Mouse (Mus musculus): ENCODE measurements around the gene Gzmm.

The Gzmm gene

DNA sequence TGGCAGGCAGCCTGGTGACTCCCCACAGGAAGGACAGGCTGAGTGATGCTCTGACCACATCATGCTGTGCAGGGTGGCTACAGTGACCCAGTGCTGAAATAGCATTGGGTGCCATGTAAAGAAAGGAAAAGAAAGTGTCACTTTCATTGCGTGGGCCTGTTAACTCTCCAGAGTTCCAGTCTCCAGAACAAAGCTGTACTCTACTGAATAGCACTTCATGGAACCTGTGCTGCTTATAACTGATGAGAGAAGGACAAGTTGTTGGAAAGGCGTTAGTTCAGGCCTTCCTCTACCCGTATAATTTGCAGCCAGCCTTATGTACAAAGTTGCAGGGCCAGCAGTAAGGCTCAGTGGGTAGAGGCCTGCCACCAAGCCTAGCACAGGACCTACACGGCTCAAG is at the start of gene Gzmm:
Gene Gzmm (plus strand): TSS at position 301 of the 400 bp plus-strand sequence.
- no peak for DNase-seq

DNA sequence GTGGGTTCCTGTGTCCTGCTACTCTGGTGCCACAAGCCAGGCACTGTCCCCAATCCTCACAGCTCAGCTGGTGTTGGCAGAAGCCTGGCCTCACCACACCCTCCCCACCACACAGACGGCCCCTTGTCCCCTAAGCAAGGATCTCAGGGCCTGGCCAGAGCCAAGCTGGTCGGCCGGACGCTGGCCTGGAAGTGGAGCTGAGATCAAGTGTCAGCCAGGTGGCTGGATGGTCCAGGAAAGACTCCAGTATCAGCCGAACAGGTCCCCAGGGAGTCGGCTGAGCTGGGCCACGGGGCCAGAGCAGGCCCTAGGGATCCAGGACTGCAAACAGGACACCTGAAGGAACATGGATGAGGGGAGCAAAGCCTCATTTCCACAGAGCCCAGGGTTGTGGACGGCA is 43.1 kb upstream of the Gzmm start, which contains the start of gene Odf3l2:
Gene Odf3l2 (minus strand): TSS at position 28 of the 400 bp plus-strand sequence.
- DNase-seq: no peak

DNA sequence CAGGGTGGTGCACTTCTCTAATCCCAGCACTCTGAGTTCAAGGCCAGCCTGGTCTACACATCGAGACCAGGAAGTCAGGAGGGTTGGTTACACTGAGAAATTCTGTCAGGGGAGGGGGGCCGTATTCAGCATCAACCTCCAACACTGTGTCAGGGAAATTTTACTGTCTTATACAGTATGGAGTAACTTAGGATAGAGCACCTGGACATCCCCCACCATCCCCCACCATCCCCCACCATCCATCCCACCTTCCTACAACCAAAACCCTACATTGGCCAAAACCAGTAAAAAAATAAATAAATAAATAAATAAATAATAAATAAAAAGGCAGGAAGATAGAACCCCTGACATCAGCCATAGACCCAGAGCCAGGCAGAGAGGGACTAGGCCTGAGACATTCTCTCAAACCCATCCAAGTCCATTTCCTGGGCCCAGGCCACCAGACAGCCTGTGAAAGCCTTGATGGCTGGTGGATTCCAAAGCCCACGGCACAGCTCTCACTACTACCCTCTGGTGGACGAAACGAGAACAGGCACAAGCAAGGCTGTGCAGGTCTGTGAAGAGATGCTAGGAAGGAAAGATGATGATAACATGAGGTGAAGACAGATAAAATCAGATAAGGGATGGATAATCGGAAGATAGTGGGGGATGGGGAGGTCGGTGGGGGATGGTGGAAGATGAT is 39.6 kb upstream of the Gzmm start:
- peak; percentile 73 for DNase-seq

DNA sequence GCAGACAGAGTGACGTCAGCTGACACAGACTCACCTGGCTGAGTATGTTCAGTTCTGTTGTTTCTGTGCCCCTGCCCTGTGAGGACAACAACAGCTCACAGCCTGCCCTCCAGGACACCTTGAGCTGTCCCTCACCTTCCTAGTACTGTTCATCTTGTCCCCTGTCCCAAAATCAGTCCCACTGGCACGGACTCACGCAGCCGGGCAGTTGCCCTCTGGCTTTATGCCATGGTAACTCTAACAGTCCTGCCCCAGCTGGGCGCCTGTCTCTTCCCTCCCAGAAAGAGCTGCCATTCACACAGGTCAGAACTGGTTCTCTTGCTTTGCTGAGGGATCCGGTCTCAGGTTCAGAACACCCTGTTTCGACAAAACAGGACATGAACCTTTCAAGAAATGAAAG is 36.0 kb upstream of the Gzmm start:
- DNase-seq: no peak

DNA sequence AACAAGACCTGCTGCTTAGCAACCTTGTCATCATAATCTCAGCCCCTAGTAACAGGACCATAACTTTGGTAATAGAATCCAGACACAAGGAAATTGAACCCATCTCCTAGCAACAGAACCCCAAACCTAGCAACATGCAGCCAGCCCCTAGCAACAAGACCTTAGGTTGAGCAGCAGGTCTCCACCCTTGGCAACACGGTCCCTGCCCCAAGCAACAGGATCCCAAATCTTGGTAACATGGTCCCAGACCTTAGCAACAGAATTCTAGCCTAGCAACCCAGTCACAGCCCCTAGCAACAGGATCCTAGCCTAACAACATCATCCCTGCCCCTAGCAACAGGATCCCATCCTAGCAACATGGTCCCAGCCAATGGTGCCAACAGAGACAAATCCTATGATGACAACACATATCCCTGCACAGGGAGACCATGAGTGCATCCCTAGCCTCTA is 33.8 kb upstream of the Gzmm start:
- no peak for DNase-seq

DNA sequence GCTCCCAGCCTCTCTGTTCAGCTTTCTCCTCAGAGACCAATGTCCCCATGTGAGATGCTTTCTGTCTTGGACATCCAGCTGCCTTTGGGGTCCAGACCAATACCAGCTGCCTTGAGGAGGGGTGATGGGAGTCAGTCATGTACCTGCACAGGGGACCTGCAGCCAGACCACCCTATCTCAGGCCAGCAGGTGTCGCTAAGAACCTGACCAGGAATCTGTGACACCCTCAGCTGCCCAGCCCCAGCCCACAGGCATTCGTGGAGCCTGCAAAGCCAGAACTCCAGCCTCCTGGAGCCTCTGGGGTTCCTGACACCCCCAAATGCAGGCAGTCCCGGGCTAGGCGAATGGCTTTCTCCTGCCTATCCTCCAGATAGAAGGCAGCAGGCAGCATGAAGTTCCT is 30.0 kb upstream of the Gzmm start:
- no peak for DNase-seq

DNA sequence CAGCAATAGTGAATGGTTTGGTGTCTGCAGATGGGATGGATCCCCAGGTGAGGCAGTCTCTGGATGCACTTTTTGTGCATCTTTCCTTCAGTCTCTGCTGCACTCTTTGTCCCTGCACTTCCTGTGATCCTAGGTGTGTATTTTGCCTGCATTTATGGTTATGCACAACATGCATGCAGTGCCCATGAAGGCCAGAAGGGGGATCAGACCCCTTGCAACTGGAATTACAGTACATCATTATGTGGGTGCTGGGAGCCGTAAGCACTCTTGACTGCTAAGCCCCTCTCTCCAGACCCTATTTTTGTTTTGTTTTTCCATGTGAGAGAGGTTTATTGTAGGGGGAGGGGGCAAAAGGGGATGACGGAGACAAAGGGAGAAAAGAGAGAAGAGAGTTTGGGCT is 28.5 kb upstream of the Gzmm start:
- DNase-seq: no peak

DNA sequence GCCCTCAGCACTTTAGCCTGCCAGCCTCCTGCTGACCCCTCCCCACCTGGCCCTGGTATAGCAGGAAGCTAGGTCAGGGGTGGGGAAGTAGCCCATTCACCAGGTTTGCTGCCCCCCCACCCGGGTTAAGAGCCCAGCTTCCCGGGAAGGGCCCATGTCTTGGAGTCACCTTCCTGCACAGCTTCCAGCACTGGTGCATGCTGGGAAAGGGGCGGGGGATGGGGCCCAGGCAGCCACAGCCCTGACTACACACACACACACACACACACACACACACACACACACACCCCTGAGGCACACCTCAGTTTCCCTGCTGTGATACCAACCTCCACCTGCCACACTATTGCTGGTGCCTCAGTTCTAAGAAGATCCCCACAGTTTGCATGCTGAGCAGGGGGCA is 27.0 kb upstream of the Gzmm start:
- no peak for DNase-seq

DNA sequence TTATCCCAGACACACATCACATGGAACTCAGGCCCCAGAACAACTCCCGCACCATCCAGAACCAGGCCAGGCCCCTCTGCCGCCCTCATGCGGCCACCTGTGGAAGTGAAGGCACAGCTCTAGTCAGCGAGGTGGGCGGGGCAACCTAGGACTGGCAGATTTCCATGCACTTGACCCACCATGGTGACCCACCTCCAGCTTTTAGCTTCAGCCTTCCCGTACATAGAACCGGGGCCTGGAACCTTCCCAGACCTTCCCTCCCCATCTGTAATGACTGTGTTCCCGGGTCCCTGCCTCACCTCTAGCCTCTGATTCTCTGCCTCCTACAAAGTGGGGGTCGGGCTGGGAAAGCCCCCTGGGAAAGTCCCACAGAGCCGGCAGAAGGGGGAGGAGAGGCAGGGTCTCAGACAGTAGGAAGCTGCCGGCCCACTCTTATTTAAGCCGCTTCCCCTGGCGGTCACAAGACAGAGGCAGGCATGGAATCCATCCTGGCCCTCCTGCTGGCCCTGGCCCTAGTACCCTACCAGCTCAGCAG is 24.6 kb upstream of the Gzmm start, which contains the start of gene Madcam1:
Gene Madcam1 (plus strand): TSS at position 429 of the 535 bp plus-strand sequence.
- peak; percentile 75 for DNase-seq

DNA sequence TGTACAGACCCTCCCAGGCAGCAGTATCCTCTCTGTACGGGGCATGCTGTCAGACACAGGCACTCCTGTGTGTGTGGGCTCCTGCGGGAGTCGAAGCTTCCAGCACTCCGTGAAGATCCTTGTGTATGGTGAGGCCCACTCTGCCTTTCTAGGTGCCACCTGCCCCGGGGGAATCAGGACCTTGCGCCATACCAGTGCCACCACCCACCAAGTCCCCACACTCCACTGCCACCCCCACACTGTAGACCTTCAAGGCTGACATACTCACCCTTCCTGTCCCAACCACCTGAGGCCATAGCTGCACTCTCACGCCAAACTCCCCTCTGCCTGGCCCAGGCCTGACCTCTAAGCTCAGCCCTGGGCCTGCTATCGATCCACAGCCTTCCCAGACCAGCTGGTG is 23.8 kb upstream of the Gzmm start:
- DNase-seq: no peak

DNA sequence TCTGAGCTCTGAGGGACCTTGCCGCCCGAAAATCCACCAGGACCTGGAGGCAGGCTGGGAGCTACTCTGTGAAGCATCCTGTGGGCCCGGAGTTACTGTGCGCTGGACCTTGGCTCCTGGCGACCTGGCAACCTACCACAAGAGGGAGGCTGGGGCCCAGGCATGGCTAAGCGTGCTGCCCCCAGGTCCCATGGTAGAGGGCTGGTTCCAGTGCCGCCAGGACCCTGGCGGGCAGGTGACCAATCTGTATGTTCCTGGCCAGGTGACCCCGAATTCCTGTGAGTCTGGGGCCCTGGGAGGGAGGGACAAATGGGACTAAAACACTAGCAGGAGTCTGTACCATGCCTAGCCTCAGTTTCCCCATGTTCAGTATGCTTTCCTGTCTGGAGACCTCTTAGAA is 22.3 kb upstream of the Gzmm start:
- no peak for DNase-seq

DNA sequence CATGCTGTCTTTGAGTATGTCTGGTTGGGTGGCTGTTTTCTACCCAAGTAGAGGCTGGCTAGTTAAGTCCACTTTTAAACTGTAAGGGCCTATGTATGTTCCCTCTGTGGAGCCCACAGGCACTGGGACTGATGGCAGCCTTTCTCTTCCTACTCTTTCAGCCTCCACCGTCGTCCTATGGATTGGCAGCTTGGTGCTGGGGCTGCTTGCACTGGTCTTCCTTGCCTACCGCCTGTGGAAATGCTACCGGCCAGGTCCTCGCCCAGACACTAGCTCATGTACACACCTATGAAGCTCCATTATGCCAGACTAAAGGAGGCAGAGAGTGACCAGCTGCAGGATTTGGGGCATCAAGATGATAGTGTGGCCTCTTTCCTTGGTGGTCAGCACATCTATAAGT is 20.7 kb upstream of the Gzmm start:
- no peak for DNase-seq

DNA sequence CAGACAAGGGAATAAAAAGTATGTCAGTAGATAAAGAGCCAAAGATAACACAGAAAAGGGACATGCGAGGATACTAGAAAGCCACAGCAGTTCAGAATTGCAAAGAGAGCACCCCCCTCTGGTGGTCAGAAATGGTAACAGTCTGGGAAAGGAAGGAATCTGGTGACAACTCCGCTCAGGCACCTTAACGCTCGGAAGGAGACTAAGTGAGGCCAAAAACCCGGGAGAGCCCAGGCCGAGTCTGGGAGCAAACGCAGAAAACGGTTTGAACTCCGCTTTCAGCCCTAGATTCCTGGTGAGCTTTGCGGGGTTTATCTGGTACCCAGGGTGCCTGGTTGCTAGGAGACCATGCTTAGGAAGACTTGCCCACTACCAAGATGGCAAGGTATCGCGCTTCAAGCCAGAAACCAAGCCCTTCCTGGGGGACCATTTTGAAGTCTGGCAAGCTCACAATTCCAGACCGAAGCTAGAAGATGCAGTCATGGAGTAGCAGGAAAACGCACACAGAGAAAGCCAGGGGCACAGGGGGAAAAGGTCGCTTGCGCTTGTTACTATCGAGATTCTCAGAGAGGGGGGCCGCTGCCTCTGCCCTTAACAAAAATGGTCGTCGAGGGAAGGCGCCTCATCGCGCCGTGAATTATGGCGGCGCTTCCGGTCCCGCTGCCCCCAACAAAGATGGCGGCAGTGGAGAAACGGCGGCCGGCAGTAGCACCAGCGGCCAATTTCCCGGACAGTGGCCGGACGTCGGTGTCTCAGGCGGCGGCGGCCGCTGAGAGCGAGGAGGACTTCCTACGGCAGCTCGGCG is 19.8 kb upstream of the Gzmm start, which contains the start of gene Tpgs1:
Gene Tpgs1 (plus strand): TSS at position 599 of the 805 bp plus-strand sequence.
- DNase-seq: peak; percentile 95

DNA sequence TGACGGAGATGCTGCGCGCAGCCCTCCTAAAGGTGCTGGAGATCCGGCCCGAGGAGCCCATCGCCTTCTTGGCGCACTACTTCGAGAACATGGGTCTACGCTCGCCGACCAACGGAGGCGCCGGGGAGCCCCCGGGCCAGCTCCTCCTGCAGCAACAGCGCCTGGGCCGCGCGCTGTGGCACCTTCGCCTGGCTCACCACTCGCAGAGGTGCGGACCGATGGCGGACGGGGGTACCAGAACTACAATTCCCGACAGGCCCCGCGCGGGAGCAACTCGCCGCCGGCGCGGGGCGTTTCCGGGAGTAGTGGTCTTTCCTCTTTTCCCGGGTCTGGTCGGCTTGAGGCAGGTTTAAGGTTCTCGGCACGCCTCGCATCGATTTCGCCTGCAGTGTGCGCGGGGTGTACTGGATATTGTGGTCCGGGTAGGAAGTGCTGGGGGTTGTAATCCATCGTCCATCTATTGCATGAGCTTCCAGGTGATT is 19.2 kb upstream of the Gzmm start:
- DNase-seq: peak; percentile 71

DNA sequence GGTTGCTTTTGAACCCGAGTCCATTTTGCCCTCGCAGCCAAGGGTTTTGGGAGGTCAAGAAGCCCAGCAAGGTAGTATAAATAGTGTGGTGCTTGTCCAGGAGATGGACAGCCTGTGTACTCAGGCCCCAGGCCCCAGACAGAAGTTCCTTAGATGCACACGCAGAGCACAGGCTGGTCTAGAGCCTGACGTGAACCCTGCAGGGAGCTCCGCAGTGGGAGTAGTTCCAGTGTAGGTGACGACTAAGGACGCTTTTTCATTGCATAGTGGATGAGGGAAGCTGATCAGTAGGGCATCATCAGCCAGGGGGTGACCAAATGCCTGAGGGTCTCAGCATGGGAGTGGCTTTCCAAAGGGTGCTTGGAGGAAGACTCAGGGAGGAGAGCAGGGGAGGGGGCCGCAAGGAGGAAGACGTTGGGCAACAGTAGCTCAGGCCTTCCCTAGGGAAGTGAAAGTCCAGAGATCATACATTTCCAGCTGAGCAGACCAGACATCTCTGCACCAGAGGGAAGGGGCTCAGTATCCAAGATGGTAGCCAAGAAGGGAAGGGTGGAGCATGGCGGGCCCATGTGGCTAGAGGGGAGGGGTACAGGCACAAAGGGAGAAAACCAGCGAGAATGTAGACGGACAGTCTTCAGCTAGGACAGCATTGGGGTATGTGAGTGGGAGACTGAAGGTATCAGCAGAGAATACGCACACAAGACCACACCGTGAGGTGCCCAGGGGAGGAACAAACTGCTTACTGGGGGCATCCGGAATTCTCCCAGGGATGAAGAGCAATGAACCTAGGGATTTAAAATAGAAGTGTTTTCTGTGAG is 18.5 kb upstream of the Gzmm start:
- DNase-seq: no peak

DNA sequence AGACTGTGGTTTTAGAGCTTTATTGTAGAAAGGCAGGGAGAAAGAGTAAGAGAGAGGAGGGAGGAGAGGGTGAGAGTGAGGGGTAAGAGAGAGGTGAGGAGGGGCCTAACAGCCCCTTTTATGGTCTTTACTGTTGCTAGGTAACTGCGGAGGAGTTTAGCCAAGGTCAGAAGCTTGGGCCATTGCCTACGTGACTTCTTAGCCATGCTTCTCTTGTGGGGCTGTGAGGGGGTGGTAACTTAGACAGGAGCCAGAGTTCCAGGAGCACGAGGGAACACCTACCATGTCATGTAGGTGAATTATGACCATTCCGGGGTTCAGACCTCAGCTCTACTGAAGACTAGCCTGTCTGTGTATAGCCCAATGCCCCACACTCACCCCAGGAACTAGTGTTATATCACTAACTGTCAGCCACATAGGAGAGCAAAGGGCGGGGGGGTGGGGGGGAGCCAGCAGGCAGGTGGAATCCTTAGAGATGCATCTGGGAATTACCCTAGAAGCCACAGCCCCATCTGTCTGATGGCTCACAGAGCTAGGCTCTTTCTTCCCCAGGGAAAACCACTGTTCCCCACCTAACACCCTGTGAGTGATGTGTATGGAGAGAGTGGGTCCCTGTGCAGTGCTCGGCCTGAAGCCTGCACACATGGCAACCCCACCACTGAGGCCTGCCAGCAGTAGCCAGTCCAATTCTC is 17.3 kb upstream of the Gzmm start:
- no peak for DNase-seq

DNA sequence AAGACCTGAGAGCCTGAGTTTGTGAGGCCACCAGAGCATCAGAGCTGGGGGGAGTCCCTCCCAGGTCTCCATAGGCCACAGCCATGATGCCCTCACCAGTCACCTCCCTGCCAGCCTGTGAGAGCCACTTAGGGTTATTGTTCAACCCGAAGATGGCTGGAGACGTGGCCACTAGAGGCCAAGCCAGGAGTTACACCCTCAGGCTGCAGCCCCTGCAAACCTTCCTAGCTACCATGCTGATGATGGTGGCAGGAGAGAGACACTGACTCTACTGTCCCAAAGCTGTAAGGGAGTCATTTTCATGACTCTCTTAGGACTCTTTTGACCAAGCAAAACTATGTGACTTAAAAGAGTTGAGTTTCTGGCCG is 16.7 kb upstream of the Gzmm start:
- DNase-seq: no peak

DNA sequence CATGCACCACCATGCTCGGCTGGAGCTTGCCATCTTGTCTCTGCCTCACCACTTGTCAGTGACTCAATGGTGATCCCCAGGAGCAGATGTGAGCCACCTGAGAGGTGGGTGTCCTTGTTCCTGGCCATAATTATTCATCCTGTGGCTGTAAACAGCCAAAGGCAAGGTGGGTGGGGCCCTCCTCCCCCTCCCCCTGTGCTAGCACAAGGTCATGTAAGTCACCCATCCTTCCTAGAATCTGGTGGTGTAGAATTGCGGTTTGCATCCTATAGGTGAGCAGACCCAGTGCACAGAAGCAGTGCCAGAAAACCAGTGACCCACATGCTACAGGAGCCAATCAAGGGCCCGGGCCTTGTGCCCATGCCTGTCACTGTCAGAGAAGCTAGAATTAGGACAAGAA is 15.8 kb upstream of the Gzmm start:
- no peak for DNase-seq

DNA sequence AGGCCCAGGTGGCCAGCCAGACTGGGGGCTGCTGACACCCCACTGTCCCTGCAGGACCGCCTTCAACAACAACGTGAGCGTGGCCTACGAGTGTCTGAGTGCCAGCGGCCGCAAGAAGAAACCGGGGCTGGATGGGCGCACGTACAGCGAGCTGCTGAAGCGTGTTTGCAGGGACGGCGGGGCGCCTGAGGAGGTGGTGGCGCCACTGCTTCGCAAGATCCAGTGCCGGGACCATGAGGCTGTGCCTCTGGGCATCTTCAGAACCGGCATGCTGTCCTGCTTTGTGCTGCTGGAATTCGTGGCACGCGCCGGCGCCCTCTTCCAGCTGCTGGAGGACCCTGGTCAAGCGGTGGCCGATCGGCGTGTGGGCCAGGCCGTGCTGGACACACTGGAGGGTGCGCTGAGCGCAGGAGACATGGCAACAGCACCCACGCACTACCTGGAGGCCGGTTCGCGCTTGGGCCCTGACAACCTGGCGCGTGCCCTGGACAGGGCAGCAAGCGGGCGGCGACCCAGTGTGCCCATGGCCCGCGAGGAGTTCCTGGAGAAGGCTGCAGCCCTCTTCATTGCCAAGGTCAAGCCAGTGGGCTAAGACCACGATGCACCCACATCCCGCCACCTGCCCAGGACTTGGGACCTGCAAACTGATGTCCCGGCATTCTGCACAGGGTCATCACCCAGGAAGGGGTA is 13.3 kb upstream of the Gzmm start:
- no peak for DNase-seq

DNA sequence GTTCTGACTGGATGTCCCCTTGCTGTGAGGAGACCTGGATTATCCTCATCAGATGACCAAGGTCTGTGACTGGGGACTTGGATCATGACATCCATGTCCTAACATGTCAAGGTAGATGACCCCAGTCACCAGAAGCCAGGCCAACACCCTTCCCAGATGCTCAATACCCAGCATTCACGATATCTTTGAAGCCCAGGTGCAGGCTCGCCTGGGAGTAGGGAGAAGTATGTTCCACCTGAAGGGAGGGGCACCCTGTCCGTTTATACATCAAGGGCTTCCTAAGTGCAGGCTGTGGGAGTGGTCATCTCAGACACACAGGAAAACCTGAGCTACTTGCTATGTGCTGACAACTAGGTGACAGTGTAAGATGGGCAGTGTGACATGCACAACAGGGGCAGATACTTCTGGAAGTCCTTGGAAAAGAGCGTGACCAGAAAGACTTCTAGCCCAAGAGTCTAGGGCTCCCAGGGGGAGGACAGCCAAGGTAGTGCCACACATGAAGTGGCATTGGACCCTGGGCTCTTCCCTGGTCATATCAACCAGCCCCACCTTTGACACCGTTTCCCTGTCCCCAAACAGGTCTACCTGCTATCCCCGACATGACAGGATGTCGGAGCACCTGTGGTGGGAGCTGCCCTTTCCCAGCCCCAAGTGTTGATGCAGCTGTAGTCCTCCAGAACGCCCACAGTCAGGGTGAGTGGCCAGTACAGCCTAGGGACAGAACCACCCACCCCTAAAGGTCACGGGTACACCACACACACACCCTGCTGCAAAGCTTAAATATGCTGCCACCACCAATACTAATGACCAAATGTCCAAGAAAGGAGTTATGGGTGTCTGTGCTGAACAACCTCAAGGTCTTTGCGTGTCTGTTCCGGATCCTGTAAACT is 8.0 kb upstream of the Gzmm start:
- no peak for DNase-seq
